Mouse (Mus musculus) c-Kit-positive CD71-positive TER-119-positive erythroid progenitor cells, embryonic 14.5 days (primary cell): ENCODE results near the gene Colgalt1.

ENCODE experiments used
- DNase-seq: peaks from one replicate; pipeline ENCODE4 v3.0.0-alpha.2; 2013; ENCODE audit warnings: low spot score

Colgalt1 gene

DNA sequence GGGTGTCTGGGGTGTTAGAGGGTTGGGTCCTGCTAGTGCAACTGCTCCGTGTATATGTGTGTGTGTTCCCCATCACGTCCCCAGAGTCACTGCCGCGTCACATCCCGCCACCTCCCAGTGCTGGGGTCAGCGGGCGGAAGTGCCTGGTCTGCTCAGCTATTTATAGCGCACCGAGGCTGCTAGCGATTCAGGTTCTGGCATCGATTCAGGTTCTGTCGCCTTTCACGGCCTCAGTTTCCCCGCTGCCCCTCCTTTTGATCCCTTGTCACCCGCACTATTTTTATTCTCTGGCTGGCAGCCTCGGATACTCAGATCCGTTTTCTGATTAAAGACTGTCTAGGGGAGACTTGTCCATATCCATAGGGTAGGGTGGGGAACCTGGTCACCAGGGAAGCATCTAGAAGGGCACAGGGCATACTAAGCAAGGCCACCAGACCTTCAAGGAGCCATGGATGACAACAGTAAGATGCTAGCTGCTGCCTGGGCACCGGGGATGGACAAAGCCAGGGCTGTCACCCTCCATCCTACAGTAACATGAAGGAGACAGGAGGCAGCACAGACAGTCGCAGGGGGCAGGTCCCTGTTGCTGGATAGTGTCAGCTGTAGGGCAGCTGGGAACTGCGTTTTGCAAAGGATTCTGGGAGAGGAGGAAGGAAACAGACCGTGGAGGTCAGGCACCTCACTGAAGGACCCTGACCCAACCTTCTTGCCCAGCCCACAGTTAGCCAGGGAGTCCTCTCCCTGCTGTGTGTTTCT is 57.6 kb downstream of the Colgalt1 start:
- no peak for DNase-seq

DNA sequence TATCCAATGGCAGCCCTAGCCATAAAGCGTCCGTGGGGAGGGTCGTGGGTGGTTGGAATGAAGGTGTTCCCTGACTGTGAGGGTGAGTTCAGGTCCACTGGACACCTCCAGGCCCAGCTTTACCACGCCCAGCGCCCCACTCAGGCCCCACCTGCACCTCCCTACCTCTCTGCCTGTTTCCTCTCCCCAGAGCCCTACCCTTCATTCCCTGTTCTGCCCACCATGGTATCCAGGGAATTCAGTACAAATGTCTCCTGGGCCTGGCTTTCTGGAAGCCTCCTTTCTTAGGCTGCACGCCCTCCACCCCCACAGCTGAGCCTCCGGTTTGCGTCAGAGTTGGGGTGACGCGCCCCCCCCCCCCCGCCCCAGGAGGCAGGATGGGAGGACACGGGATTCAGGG is 59.4 kb downstream of the Colgalt1 start:
- no peak for DNase-seq

DNA sequence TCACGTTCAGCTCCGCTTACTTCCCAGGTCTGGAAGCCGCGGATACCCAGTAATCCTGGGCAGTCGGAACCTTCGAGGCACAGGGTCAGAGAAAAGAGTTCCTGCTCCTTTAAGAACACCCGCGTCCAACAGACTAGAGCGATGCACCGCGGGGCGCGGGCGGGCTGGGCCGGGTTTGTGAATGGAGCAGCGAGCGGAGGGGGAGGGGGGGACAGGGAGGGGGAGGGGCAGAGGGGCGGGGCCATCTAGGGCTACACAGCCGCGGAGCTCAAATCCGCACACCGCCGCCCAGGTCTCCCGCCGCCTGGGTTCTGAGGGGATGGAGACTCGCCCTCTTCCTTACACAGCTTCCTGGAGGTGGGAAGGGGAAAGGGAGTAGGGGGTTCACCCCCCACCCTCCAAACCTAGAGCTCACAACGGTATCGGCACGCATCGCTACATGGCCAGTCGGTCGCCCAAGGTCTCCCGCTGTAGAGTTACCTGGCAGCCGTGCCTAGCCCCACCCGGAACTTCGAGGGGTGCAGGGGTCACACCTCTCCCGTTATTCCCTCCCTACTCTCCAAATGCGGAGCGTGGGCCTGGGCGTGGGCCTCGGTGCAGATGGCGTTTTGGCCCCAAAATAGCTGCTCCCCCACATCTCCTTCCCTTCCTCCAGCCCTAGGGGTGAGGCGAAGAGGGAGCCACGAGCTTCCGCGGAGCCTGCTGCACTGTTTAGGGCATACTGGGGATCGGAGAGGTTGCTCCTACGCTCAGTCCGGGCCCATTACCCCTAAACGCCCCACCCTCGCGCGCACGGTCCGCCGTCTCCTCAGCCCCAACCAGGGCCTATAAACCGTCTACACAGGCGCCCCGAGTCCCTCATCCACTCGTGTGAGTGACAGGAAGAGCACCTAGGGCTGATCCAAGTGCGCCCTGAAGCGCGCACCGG is 60.1 kb downstream of the Colgalt1 start:
- no peak for DNase-seq

DNA sequence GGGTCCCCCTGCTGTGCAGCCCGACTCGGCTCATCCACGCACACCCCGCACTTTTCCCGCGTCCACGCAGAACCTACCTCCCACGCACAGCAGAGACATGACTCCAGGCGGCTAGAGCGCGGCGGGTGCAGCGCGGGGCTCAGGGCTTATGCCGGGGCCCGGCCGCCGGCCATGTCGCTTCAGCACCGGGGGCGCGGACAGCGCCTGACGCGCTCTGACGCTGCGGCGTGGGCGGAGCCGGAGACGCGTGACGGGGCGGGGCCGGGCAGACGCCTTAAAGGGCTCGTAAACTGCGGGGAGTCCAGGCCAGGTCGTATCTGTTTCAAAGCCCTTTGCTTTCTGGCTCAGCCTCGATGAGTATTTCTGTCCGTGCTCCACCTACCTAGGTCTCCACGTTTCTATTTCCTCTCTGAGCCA is 60.8 kb downstream of the Colgalt1 start, which contains the start of gene Unc13a:
Gene Unc13a, minus strand, starts transcription at position 209 of the 417 bp plus-strand sequence.
- peak; percentile 79 for DNase-seq

DNA sequence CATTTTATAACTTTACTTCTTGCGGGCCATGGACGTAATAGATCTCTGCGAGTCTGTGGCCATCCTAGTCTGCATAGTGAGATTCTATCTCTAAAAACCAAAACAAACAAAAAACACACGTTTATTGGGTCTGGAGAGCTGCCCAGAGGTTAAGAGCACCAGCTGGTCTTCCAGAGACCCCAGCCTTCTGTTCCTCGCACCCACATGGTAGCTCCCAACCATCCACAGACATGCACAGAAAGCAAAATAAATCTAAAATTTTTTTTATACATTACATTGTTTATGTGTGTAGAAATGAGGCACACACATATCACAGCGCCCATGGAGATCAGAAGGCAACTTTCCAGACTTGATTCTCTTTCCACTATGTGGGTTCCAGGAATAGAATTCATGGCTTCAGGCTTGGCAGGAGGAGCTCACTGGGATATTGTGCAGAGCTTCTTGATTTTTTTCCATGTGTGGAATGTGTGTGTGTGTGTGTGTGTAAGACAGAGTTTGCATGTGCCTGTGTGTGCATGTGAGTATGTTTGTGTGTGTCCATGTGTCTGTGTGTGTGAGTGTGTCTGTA is 61.5 kb downstream of the Colgalt1 start:
- no peak for DNase-seq

DNA sequence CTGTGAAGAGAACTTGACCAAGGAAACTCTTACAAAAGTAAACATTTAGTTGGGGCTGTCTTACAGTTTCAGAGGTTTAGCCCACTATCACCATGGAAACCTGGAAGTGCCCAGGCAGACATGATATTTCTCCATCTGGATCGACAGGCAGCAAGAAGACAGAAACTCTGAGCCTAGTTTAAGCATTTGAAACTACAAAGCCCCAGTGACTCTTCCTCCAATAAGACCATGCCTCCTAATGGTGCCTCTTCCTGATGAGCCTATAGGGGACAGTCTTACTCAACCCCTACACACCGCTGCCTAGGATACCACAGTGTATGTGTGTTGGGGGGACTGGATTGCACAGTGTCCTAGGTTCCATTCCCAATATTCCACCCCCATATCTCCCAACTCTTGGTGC is 63.3 kb downstream of the Colgalt1 start:
- no peak for DNase-seq
